Mouse (Mus musculus) brain, embryonic 14.5 days (tissue): ENCODE results near the gene Borcs8. TPM values are rescaled to one million over a fixed set of nuclear protein-coding genes. Genes with fewer than 3 reads are reported as not detected.

Source experiments
- DNase-seq: peaks from one replicate; pipeline ENCODE4 v3.0.0-alpha.2; 2011; ENCODE audit warnings: low read depth
- CTCF ChIP-seq: fragments of 200-500 bp; IDR thresholded peaks from 2 replicates; pipeline ENCODE4 v1.5.1; 2012; ENCODE audit warnings: inconsistent platforms, mild to moderate bottlenecking, moderate library complexity, borderline replicate concordance; ENCODE audit not compliant: insufficient read depth, insufficient read length; ENCODE audit errors: extremely low read depth
- POLR2A ChIP-seq: fragments of 200-500 bp; IDR thresholded peaks from 2 replicates; pipeline ENCODE4 v1.6.1; 2012; ENCODE audit warnings: mild to moderate bottlenecking, inconsistent platforms, borderline replicate concordance; ENCODE audit not compliant: poor library complexity, insufficient read depth, insufficient read length, severe bottlenecking; ENCODE audit errors: extremely low read depth
- polyA plus RNA-seq: library from polyadenylated mRNA; depleted of rRNA; stranded (reverse); fragments of >200 nt; gene quantifications from 2 replicates; pipeline ENCODE4 v1.2.3, GENCODE M21; 2012; rRNA removed

The Borcs8 gene
- 93.3 and 126 TPM in 2 replicates for polyA plus RNA-seq

DNA sequence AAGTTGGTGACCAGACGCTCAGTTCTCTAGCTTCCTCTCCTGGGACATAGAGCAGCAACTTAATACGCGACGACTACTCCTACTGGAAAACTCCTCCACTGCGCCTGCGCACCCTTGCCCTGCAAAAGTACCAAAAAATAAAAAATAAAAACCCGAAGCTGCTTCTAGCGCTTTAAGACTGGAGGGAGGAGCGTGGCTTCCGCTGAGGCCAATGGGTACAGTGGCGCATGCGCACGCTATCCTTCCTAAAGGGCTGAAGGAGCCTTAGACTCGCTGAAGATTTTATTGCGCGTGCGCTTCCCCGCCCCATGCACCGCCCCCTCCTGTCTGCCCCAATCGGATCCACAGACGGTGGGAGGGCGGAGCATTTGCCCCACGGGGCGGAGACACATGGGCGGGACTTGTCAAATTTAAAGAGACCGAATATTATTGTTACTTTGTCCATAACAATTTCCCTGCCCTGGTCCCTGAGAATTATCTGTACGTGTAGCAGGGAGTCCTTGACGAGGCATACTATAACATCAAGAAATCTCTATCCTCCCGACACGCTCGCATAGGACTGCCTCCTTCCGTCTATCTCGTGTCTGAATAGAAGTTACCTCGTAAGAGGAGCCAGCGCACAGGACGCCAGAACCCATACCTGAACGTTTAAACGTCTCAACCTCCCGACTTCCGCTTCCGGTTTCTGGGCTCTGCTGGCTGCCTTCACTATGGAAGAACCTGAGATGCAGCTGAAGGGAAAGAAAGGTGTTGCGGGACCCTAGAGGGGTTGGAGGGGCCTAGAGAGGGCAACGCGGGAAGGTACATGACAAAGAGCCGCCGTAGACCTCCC is at the start of gene Borcs8, which contains the start of the genes Rfxank and Mef2b:
TSS of gene Borcs8 (plus strand) at position 474 of the 832 bp plus-strand sequence.
TSS of gene Rfxank (minus strand) at position 129 of the 832 bp plus-strand sequence.
TSS of gene Mef2b (plus strand) at position 686 of the 832 bp plus-strand sequence.
- TF ChIP-seq CTCF: no peak
- TF ChIP-seq POLR2A: no peak
- DNase-seq: peak; percentile 100

DNA sequence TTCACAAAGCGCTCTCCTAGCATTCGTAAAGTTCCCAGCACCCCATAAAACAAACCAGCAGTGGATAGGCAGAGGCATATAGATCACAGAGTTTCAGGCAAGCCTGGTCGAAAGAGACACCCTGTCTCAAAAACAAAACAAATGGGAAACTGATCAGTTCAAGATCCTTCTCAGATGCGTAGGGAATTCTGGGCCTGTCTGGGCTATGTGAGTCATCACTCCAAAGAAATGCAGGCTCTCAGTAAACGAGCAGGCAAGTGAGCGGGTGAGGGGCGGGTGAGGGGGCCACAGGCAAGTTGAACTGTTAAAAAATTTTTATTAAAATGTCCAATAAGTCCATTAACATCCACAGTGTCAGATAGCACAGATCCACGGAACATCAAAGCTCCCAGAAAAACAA is 46.5 kb upstream of the Borcs8 start:
- TF ChIP-seq POLR2A (no peak), CTCF (no peak)
- no peak for DNase-seq

- no peak for TF ChIP-seq POLR2A
- TF ChIP-seq CTCF: no peak
- no peak for DNase-seq
Measured at GRCm38 (mm10) chr8:70099276-70099675, 40.0 kb upstream of the Borcs8 start.

DNA sequence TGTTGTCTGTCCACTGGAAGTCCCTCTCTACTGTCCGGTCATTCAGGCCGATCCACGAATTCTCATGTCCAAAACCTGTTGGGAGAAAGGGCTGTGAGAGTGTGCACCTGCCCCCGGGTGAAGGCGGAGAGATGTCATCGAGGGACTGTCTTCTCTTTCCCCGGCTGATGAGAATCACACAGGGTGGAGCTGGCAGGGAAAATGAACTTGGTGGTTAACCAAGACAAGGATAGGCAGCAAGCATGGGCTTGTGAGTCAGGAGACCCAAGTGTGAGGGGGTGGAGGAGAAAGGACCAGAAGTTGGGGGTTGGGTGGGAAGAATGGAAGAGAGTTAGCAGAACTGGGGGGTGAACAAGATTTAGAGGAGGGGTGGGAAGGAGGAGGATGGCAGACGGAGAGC is 39.1 kb upstream of the Borcs8 start:
- DNase-seq: no peak
- TF ChIP-seq POLR2A (no peak), CTCF (no peak)

- DNase-seq: peak; percentile 52
- TF ChIP-seq POLR2A (no peak), CTCF (peak; percentile 60)
Measured at GRCm38 (mm10) chr8:70104506-70104905, 34.8 kb upstream of the Borcs8 start.

GRCm38 (mm10) chr8:70104922-70105321 is 34.4 kb upstream of the Borcs8 start:
- TF ChIP-seq POLR2A (no peak), CTCF (no peak)
- no peak for DNase-seq

DNA sequence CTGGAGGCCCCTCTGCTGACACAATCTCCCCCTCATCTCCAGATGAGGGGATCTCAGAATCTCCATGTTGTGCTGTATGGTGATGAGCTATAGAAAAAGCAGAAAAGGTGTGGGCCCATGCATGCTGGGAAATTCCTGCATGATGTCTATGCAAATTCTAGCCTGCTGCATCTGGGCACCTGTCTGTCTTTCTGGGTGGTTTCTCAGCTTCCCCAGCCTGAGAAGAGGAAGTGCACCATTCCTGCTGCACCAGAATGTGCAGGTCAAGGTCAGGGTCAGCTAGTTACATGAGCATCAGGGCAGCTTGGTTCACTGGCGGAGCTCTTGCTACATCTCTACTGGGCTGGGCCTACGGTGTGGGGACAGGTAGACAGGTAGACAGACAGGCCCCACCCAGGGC is 28.8 kb upstream of the Borcs8 start:
- no peak for DNase-seq
- TF ChIP-seq POLR2A (no peak), CTCF (no peak)

- no peak for DNase-seq
- TF ChIP-seq POLR2A (no peak), CTCF (no peak)
Measured at GRCm38 (mm10) chr8:70111192-70111795, 28.0 kb upstream of the Borcs8 start.

DNA sequence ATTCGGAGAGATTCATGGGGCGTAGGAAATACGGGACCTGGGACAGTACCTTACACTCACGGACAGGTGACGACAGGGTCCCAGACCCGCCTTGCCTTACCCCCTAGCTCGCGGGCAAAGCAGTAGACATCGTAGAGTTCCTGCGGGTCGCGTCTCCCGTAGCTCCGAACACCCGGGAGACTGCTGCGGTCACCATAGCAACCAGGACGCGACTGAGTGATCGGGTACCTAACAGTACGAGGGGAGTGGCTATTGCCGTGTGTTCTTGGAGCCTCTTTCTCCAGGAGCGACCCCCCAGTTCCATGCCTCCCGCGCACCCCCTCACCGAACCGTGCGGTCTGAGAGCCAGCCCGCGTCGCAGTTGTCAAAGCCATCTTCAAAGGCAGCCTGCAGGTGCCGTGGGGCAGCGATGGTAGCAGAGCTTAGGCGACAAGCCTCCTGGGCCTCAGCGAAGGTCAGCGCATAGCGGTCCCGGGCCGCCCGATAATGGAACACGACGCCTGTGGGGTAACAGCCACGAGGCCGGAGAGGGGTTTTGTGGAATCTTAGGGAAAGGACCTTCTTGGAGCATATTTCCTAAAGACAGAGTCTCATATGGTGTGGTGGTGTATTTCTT is 26.8 kb upstream of the Borcs8 start:
- peak; percentile 54 for DNase-seq
- no peak for TF ChIP-seq CTCF
- no peak for TF ChIP-seq POLR2A

DNA sequence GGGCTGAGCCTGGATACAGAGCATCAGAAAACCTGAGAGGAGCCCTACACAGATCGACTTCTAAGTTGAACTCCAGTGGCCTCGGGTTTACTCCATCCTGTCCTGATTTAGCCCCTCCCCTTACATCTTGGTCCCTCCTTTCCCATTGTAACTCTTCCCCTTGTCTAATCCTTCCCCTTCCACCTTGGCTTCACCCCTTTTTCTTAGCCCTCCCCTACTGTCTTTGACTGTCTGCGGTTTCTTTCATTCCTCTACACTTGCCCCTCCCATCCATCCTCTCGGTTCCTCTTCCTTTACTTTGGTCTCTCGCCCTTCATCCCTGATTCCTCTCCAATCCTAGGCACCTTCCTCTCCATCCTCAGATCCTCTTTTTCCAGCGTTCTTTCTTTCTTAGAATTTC is 24.8 kb upstream of the Borcs8 start:
- TF ChIP-seq CTCF: no peak
- TF ChIP-seq POLR2A: no peak
- DNase-seq: no peak

GRCm38 (mm10) chr8:70114892-70115291 is 24.4 kb upstream of the Borcs8 start:
- no peak for TF ChIP-seq CTCF
- TF ChIP-seq POLR2A: no peak
- no peak for DNase-seq

GRCm38 (mm10) chr8:70117611-70118010 is 21.7 kb upstream of the Borcs8 start:
- no peak for DNase-seq
- TF ChIP-seq POLR2A (no peak), CTCF (no peak)
